Mouse (Mus musculus) v-Abl transformed pro-B cells (cell line): ENCODE measurements around the gene Rab25.

Source experiments
- in situ Hi-C, 2 experiments: fragments of 400-800 bp; cut with MboI; formaldehyde crosslinking; loops; one replicate each; pipeline ENCODE4 v1.15.1; 2025; ENCODE audit not compliant: unreplicated experiment in 2 of 2

Gene Rab25

GRCm38 (mm10) chr3:88543651-88544410, 4.3 kb downstream of the Rab25 start:
- in situ Hi-C loops: no loop called here

GRCm38 (mm10) chr3:88543174-88543573, 4.9 kb downstream of the Rab25 start:
- in situ Hi-C loops: no loop called here

- in situ Hi-C loops: no loop called here
These were observed 5.6 kb downstream of the Rab25 start for GRCm38 (mm10) chr3:88542486-88542885.

GRCm38 (mm10) chr3:88541622-88542401, 6.3 kb downstream of the Rab25 start:
- in situ Hi-C loops: no loop called here

- in situ Hi-C loops: no loop called here
These were observed 8.0 kb downstream of the Rab25 start for GRCm38 (mm10) chr3:88540085-88540484.

- in situ Hi-C loops: no loop called here
These were observed 8.7 kb downstream of the Rab25 start for GRCm38 (mm10) chr3:88539397-88539796.

GRCm38 (mm10) chr3:88538271-88539145, 9.6 kb downstream of the Rab25 start:
- in situ Hi-C loops: no loop called here

- in situ Hi-C loops: no loop called here
These were observed 11.0 kb downstream of the Rab25 start for GRCm38 (mm10) chr3:88537146-88537545.

GRCm38 (mm10) chr3:88536103-88536930, 11.8 kb downstream of the Rab25 start:
- in situ Hi-C loops: no loop called here

- in situ Hi-C loops: no loop called here
These were observed 12.6 kb downstream of the Rab25 start for GRCm38 (mm10) chr3:88535527-88535926.

GRCm38 (mm10) chr3:88535005-88535404, 13.1 kb downstream of the Rab25 start:
- in situ Hi-C loops: no loop called here

GRCm38 (mm10) chr3:88533706-88534105, 14.4 kb downstream of the Rab25 start:
- in situ Hi-C loops: no loop called here

- in situ Hi-C loops: no loop called here
These were observed 15.2 kb downstream of the Rab25 start for GRCm38 (mm10) chr3:88532689-88533511.

GRCm38 (mm10) chr3:88532299-88532674, 15.8 kb downstream of the Rab25 start, which contains the start of gene Mex3a:
Gene Mex3a (plus strand): TSS chr3:88532395.
- in situ Hi-C loops: no loop called here

- in situ Hi-C loops: no loop called here
These were observed 16.5 kb downstream of the Rab25 start for GRCm38 (mm10) chr3:88531348-88532298.

- in situ Hi-C loops: no loop called here
These were observed 17.8 kb downstream of the Rab25 start for GRCm38 (mm10) chr3:88530082-88530864.
